Mouse (Mus musculus): ENCODE measurements around the gene Galr2. TPM values are rescaled to one million over a fixed set of nuclear protein-coding genes. Genes with fewer than 3 reads are reported as not detected.

Galr2 gene
- polyA plus RNA-seq, 1 experiment from 2014 or later = 0.21 TPM

DNA sequence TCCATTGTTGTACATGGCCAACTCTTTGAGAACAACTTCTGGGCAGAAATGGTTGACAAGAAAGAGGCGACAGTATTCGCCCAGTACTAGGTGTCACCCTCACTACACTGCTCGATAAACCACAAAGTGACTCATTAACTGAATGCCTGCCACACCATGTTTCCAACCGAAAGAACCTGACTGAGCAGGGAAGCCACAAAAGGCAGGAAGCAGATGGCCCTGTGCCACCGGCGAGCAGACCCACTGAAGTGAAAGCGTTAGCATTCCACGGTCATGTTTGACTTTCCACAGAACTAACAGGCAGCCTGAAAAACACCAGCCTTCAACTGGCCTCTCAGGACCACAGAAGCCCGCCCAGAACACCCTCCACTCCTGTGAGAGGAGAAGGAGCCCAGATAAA, 26.1 kb upstream of the Galr2 start:
- ATAC-seq = no peak
- Histone ChIP-seq H3K36me3 (peaks cover 73% of the 10 kb centered on the region), H3K4me3 (replicated peaks) (no peak overlapping the region), H3K4me2 (replicated peaks) (no peak overlapping the region), H3K27ac (no peak overlapping the region), H3K27me3 (replicated peaks) (no peaks in the 10 kb centered on the region), H3K9me3 (no peaks in the 10 kb centered on the region), H3K9ac (no peak overlapping the region), H3K4me1 (replicated peaks) (0 out of 2 replicates have a peak, but pooled peaks cover 4% of the 10 kb centered on the region)
- WGBS = 73% methylated on average over 9 of the region's 9 CpGs

DNA sequence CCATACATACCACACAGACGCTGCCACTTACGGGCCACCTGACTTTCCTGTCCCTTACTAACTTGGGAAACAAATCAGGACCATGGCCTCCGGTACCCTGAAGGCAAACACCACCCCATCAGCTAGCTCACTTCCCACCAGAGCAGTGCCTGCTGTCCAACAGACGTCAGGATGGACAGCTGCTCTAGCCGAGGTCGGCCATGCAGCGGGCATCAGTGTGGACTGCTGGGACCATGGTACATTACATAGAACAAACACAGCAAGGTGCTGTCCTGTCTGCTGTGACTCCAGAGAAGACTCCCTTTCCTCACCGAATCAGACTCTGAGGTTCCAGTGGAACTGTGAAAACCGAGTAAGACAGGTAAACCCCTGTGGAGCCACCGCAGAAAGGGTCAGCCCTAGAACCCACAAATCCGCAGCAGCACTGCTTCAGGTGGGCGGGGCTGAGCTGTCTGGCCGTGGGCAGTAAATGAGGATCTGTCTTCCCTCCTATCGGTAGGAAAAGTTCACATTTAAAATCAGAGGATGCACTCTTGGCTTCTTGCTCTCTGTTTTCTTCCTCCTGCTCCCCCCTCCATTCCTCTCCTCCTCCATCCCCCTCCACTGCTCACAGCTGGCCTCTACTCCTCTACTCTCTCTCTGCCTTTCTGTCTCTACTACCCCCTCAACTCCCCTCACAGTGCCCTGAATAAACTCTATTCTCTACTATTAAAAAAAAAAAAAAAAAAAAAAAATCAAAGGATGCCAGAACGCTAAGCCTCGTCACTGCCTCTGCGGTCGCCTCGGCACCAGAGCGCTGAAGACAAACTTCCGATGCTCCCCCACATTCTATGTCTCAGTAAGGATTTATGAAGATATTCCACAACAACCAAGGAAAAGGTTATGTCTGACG, 25.4 kb upstream of the Galr2 start:
- ATAC-seq = no peak
- H3K9me3 ChIP-seq = no peaks in the 10 kb centered on the region
- no peak overlapping the region for H3K27ac ChIP-seq
- H3K27me3 ChIP-seq (replicated peaks) = no peaks in the 10 kb centered on the region
- H3K4me2 ChIP-seq (replicated peaks) = no peak overlapping the region
- H3K9ac ChIP-seq = no peak overlapping the region
- H3K36me3 ChIP-seq = peaks cover 73% of the 10 kb centered on the region
- H3K4me3 ChIP-seq (replicated peaks) = no peak overlapping the region
- WGBS = 72% methylated on average over 22 of the region's 22 CpGs
- H3K4me1 ChIP-seq (replicated peaks) = peaks cover 8% of the 10 kb centered on the region; the same call in 1 of the 2 replicates

DNA sequence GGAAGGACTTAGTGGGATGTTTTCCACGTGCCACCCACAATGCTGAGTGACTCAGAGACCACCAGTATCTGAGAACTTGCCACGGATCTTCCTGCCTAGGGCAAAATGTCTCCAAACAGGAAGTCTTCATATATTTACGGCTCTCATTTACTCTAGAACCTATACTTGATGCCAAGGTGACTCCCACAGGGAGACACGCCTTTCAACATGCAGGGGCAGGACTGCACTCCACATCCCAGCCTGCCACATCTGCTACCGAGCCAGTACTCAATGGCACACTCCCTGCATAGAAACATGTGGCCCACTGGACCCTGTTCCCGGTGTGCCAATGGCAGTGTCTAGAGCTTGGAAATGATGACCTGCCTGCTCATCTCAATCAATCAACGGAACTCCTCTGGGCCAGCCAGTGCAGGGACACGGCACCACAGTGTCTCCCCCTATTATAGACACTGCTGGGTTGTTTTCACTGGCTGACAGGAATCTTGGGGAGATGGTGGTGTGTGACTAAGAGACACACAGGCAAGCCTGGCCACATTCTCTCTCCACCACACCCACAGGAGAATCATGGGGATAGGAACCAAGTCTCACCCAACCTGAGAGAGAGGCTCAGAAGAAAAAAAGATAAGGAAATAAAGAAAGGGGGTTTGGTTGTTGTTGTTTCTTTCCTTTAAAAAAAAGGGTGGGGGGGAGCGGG, 24.6 kb upstream of the Galr2 start:
- Histone ChIP-seq H3K36me3 (peaks cover 70% of the 10 kb centered on the region), H3K27ac (no peak overlapping the region), H3K27me3 (replicated peaks) (no peaks in the 10 kb centered on the region), H3K9me3 (no peaks in the 10 kb centered on the region), H3K4me1 (replicated peaks) (peaks cover 9% of the 10 kb centered on the region; the same call in 1 of the 2 replicates), H3K9ac (no peak overlapping the region), H3K4me2 (replicated peaks) (no peak overlapping the region), H3K4me3 (replicated peaks) (no peak overlapping the region)
- WGBS = 81% methylated on average over 9 of the region's 9 CpGs
- no peak for ATAC-seq

DNA sequence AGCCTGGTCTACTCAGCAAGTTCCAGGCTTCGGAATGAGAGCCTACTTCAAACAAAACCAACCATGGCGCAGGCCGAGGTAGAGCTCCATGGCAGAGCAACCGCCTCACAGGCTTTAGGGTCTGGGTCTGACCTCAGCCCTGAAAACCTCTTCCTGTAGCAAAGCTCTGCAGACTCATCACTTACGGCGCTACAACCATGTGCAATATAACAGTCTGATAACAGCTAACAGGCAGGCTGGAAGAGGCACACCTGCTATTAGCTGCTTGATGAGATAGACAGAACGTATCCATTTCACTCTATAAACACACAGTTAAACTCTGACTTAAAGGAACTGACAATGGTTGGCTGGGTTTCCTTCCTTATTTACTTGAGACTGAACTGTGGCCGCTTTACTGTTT, 21.3 kb upstream of the Galr2 start:
- no peaks in the 10 kb centered on the region for H3K27me3 ChIP-seq (replicated peaks)
- peak; percentile 46; the same call in 1 of the 2 replicates for ATAC-seq
- H3K27ac ChIP-seq = peak overlapping the region; percentile 2; the same call in 1 of the 2 replicates
- H3K4me3 ChIP-seq (replicated peaks) = no peak overlapping the region
- H3K36me3 ChIP-seq = peaks cover 77% of the 10 kb centered on the region
- H3K4me2 ChIP-seq (replicated peaks) = no peak overlapping the region
- H3K4me1 ChIP-seq (replicated peaks) = peaks cover 9% of the 10 kb centered on the region; the same call in 1 of the 2 replicates
- no peak overlapping the region for H3K9ac ChIP-seq
- H3K9me3 ChIP-seq = no peaks in the 10 kb centered on the region
- WGBS = 75% methylated on average over 8 of the region's 8 CpGs

DNA sequence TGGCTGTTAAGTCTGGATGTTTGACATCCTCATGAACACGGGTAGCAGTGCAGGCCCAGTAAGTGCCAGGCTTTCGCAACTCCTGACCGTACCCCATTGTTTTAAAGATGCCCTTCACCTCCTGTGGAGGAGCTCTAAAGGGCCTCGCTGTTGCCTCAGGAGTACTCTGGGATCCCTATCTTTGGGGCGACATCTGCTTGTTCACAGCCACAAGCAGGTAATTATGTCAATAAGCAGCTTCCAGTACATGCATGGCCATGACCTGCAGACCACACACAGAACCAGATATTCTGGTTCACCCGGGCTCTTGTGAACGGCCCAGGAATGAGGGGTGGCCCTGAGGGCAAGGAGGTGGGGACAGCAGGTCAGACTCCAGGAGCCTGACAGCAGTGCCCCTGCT, 20.5 kb upstream of the Galr2 start:
- H3K36me3 ChIP-seq = peaks cover 74% of the 10 kb centered on the region
- ATAC-seq = peak; percentile 67

DNA sequence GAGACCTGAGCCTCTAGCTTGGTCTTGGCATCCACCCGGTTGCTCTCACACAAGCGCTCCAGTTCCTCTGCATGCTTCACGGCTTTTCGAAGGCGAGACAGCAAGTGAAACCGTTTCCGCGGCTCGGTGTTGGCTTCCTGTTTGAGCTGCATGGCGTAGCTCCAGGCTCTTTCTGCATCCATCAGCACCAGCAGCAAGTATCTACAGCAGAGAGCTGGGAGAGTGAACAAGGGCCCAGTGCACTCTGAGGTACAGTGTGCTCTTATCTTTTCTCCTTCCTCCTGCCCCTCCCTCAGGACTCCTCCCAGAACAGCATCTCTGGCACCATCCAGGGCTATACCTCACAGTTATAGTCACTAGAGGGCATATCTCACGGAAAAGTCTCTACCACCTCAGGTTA, 15.4 kb upstream of the Galr2 start:
- Histone ChIP-seq H3K4me2 (replicated peaks) (no peak overlapping the region), H3K27me3 (replicated peaks) (no peaks in the 10 kb centered on the region), H3K9ac (no peak overlapping the region), H3K4me1 (replicated peaks) (peaks cover 1% of the 10 kb centered on the region; the same call in 1 of the 2 replicates), H3K36me3 (peaks cover 74% of the 10 kb centered on the region), H3K27ac (no peak overlapping the region), H3K4me3 (replicated peaks) (no peak overlapping the region), H3K9me3 (no peaks in the 10 kb centered on the region)
- no peak for ATAC-seq
- 86% methylated on average over 11 of the region's 11 CpGs for WGBS

More for the DNA sequence above, 20.5 kb upstream of the Galr2 start:
- 75% methylated on average over 7 of the region's 7 CpGs for WGBS
- Histone ChIP-seq H3K4me1 (replicated peaks) (peaks cover 9% of the 10 kb centered on the region; the same call in 1 of the 2 replicates), H3K4me3 (replicated peaks) (no peak overlapping the region), H3K27ac (no peak overlapping the region), H3K27me3 (replicated peaks) (no peaks in the 10 kb centered on the region), H3K9me3 (no peaks in the 10 kb centered on the region), H3K4me2 (replicated peaks) (no peak overlapping the region), H3K9ac (no peak overlapping the region)

DNA sequence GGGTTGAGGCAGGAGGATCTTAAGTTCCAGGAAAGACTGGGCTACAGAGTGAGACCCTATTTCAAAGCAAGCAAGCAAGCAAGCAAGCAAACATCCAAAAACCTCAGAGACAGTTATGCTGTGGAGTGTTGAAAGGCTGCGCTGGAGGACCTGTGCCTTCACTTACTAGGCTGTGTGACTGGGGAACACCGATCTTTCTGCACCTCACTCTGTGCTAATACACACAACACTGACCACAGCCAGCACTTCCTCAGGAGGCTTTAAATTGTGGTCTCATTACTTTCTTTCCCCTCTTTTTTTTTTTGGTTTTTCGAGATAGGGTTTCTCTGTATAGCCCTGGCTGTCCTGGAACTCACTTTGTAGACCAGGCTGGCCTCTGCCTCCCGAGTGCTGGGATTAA, 14.9 kb upstream of the Galr2 start:
- Histone ChIP-seq H3K9me3 (no peaks in the 10 kb centered on the region), H3K4me2 (replicated peaks) (no peak overlapping the region), H3K4me3 (replicated peaks) (no peak overlapping the region), H3K36me3 (peaks cover 70% of the 10 kb centered on the region), H3K4me1 (replicated peaks) (no peaks in the 10 kb centered on the region), H3K27me3 (replicated peaks) (no peaks in the 10 kb centered on the region), H3K27ac (no peak overlapping the region), H3K9ac (no peak overlapping the region)
- WGBS = 94% methylated on average over 4 of the region's 4 CpGs
- ATAC-seq = no peak

DNA sequence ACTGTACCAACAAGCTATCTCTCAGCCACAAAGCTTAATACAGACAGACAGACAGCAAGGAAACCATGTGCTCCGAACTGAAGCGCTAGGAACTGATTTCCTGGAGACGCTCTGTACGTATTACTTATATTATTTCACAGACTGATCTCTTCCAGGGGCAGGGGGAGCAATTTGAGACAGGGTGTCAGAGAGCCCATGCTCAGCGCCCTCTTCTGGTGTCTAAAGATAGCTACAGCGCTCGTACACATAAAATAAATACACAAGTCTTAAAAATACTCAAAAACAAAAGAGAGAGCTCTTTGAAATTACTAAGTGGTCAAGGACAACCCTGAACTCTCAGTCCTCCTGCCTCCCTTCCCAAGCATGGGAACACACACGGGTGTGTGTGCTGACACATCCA, 13.1 kb upstream of the Galr2 start:
- Histone ChIP-seq H3K27ac (no peak overlapping the region), H3K4me1 (replicated peaks) (peaks cover 9% of the 10 kb centered on the region), H3K9me3 (no peaks in the 10 kb centered on the region), H3K4me2 (replicated peaks) (no peak overlapping the region), H3K4me3 (replicated peaks) (no peak overlapping the region), H3K27me3 (replicated peaks) (no peaks in the 10 kb centered on the region), H3K36me3 (peaks cover 60% of the 10 kb centered on the region), H3K9ac (no peak overlapping the region)
- ATAC-seq = no peak
- 85% methylated on average over 8 of the region's 8 CpGs for WGBS

DNA sequence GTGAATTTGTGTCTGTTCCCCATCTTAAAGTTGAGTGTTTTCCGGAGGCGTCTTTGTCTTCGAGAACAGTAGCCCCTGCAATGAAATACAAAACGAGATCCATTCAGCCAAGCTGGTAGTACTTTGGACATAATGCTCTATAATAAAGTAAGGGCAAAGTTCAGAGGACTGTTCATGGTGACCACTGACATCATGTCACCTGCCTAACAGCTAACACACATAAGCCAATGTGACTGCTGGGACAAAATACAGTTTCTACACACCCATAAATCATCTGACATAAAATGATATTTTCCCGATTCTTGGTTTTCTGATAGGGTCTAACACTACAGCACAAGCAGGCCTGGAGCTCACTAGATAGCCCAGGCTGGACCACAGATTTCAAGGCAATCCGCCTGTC, 12.4 kb upstream of the Galr2 start:
- Histone ChIP-seq H3K36me3 (peaks cover 54% of the 10 kb centered on the region), H3K4me1 (replicated peaks) (peaks cover 12% of the 10 kb centered on the region), H3K27me3 (replicated peaks) (no peaks in the 10 kb centered on the region), H3K27ac (no peak overlapping the region), H3K4me3 (replicated peaks) (no peak overlapping the region), H3K9me3 (no peaks in the 10 kb centered on the region), H3K9ac (no peak overlapping the region), H3K4me2 (replicated peaks) (no peak overlapping the region)
- ATAC-seq = peak; percentile 26; the same call in 1 of the 2 replicates
- WGBS = 86% methylated on average over 6 of the region's 6 CpGs

DNA sequence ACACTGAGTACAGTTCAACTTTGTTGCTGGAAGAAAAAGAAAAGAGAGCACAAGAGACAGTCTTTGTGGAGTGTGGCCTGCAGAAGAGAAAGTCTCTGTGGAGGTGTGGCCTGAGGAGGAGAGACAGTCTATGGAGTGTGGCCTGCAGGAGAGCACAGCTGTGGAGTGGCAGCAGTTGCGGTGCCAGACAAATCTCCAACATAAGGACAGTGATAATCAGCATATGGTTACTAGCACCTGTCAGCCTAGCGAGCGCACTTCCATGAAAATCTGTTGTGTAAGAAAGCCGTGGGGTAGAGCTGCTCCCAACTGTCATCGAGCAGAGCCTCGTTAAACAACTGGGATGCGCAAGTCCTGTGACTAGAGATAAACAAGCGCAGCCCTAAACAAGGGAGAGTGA, 11.2 kb upstream of the Galr2 start:
- Histone ChIP-seq H3K27ac (no peak overlapping the region), H3K4me1 (replicated peaks) (peaks cover 12% of the 10 kb centered on the region), H3K4me2 (replicated peaks) (no peak overlapping the region), H3K36me3 (peaks cover 41% of the 10 kb centered on the region), H3K27me3 (replicated peaks) (no peaks in the 10 kb centered on the region), H3K4me3 (replicated peaks) (no peak overlapping the region), H3K9ac (no peak overlapping the region), H3K9me3 (no peaks in the 10 kb centered on the region)
- WGBS = 82% methylated on average over 8 of the region's 8 CpGs
- ATAC-seq = no peak

DNA sequence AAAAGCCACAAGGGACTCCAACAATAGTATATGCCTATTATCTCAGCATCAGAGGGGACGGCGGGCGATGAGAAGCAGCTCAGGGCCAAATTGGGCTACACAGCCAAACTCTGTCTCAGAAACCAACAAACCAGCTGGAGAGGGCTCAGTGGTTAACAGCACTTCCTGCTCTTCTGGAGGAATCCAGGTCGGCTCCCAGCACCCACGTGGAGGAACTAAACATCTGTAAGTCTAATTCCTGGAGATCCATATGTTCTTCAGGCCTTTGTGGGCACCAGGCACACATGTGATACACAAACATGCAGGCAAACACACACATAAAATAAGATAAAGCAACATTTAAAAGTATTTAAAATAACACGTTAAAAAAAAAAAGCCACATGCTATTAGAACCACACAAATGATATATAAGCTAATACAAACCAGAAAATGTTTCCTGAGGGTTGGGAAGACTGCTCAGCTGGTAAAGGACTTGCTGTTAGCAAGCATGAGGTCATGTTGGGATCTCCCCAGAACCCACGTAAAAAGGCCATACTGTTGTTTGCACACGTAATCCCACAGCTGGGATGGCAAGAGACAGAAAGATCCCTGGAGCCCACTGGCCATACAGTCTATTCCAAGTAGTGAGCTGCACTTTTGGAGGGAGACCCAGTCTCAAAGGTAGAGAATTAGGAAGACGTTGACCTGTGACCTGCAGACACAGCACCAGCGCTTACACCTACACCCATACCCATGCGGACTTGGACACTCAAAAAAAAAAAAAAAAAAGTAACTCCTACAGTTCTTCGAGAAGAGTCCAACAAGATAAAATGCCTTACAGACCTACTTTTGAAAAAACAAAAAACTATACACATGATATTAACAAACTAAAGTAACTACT, 7.9 kb upstream of the Galr2 start:
- peaks cover 12% of the 10 kb centered on the region for H3K4me1 ChIP-seq (replicated peaks)
- peak overlapping the region; percentile 89 for H3K9ac ChIP-seq
- no peak for ATAC-seq
- no peak overlapping the region for H3K27ac ChIP-seq
- H3K9me3 ChIP-seq = no peaks in the 10 kb centered on the region
- H3K27me3 ChIP-seq (replicated peaks) = no peaks in the 10 kb centered on the region
- WGBS = 46% methylated on average over 12 of the region's 12 CpGs
- H3K36me3 ChIP-seq = peaks cover 14% of the 10 kb centered on the region
- H3K4me3 ChIP-seq (replicated peaks) = peak overlapping the region; percentile 92
- peak overlapping the region; percentile 54 for H3K4me2 ChIP-seq (replicated peaks)
